Mouse (Mus musculus): Measurements from ENCODE around the gene Rsf1. TPM values are rescaled to one million over a fixed set of nuclear protein-coding genes. Genes with fewer than 3 reads are reported as not detected.
A peak's percentile ranks its signal among the peaks of the same experiment; 100 is the strongest.

The Rsf1 gene
- 86.8 and 100 TPM in 2 replicates for total RNA-seq (2017)

- ATAC-seq (ENCODE audit: extremely low read depth, insufficient number of reproducible peaks, low FRiP score, poor library complexity, severe bottlenecking) = peak; percentile 79
Measured at GRCm38 (mm10) chr7:97579067-97579975, at the start of gene Rsf1, which contains the start of gene Aamdc. Rsf1 (plus strand) TSS chr7:97579889. Aamdc (minus strand) TSS chr7:97579497.

DNA sequence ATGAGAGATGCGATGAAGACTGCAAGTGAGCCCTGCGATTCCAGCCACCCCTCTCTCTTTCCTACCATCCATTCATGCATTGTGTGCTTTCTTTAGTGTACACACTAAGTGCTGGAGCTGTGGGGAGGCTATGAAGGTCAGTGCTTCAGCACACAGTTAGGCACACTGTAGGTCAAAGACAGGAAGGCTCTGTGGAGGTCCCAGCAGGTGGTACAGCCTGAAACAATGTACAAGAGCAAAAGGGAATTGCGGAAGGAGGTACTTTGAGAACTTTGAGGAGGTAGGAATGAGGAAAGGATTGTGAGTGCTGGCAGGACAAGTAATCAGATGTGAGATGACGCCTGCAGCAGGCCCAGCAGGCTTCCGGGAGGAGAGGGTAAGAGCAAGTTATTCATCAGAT, 44.2 kb upstream of the Rsf1 start:
- ATAC-seq (ENCODE audit: extremely low read depth, insufficient number of reproducible peaks, low FRiP score, poor library complexity, severe bottlenecking) = no peak

- ATAC-seq (ENCODE audit: extremely low read depth, insufficient number of reproducible peaks, low FRiP score, poor library complexity, severe bottlenecking) = no peak
Measured at GRCm38 (mm10) chr7:97536571-97536970, 43.1 kb upstream of the Rsf1 start.

DNA sequence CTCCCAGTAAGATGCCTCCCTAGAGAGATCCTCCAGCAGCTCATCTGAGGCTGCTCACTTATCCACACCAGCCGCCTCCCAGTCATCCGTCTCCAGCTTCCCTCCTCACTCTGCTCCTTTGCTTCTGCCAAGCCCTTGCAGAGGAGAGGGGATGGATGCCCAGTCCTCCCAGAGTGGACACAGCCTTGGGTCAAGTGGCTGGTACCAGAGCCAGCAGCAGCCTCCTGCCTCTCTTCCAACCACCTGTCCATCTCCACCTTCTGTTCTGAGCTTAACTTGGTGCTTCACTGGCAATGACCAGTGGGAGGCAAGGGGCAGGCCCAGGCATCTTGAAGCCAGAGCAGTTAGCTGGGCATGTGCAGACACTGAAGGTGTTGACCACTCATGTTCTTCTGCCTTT, 33.2 kb upstream of the Rsf1 start:
- no peak for ATAC-seq (ENCODE audit: extremely low read depth, insufficient number of reproducible peaks, low FRiP score, poor library complexity, severe bottlenecking)

- ATAC-seq (ENCODE audit: extremely low read depth, insufficient number of reproducible peaks, low FRiP score, poor library complexity, severe bottlenecking) = no peak
Measured at GRCm38 (mm10) chr7:97549301-97549700, 30.4 kb upstream of the Rsf1 start.

DNA sequence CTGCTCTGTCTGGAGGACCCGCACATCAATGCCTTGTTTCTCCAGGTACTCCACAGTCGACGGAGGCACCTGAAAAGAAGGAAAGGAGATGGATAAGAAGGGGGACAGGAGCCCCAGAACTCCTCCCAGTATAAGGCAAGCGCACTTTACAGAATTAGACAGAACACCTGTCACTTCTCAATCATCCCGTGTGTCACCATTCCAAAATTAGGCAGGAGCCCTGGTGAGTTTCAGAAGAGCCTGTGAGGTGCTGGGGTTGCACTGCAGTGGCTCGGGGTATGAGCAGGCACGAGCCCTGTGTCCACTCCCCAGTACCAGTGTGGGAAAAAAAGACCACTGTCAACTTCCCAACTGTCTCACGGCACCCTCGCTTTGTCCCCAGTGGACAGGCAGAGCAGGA, 29.0 kb upstream of the Rsf1 start:
- no peak for ATAC-seq (ENCODE audit: extremely low read depth, insufficient number of reproducible peaks, low FRiP score, poor library complexity, severe bottlenecking)

GRCm38 (mm10) chr7:97563576-97563975, 16.1 kb upstream of the Rsf1 start:
- ATAC-seq (ENCODE audit: extremely low read depth, insufficient number of reproducible peaks, low FRiP score, poor library complexity, severe bottlenecking) = no peak

DNA sequence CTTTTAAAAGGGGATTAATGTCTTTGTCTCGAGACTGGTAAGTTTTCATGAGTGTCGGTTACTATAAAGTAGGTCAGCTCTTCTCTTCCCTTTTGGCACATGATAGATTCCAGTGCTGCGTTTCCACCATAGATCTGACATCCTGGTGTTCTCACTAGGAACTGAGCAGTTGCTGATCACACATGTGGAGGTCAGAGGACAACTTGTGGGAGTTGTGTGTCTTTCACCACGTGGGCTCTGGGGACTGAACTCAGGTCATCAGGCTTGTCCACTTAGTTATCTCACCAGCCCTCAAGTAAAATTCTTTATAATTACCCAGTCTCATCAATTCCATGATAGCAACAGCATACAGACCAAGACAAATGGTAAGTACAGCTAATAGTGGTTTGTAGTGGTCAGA, 10.3 kb upstream of the Rsf1 start:
- ATAC-seq (ENCODE audit: extremely low read depth, insufficient number of reproducible peaks, low FRiP score, poor library complexity, severe bottlenecking) = no peak

DNA sequence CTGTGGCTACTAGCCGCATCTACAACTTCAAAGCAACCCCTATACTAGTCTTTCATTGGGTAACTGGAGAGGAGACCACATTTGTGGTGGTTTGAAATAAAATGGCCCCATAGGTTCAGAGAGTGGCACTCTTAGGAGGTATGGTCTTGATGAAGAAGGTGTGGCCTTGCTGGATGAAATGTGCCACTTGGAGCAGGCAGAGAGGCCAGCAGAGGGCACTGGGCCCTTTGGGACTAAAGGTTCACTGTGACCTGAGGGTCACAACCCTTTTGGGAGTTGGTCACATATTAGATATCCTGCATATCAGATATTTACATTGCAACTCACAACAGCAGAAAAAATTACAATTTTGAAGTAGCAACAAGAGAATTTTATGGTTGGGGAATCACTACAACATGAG, 9.3 kb upstream of the Rsf1 start:
- ATAC-seq (ENCODE audit: extremely low read depth, insufficient number of reproducible peaks, low FRiP score, poor library complexity, severe bottlenecking) = 0 out of 2 replicates have a peak, but pooled peaks have one; percentile 23

DNA sequence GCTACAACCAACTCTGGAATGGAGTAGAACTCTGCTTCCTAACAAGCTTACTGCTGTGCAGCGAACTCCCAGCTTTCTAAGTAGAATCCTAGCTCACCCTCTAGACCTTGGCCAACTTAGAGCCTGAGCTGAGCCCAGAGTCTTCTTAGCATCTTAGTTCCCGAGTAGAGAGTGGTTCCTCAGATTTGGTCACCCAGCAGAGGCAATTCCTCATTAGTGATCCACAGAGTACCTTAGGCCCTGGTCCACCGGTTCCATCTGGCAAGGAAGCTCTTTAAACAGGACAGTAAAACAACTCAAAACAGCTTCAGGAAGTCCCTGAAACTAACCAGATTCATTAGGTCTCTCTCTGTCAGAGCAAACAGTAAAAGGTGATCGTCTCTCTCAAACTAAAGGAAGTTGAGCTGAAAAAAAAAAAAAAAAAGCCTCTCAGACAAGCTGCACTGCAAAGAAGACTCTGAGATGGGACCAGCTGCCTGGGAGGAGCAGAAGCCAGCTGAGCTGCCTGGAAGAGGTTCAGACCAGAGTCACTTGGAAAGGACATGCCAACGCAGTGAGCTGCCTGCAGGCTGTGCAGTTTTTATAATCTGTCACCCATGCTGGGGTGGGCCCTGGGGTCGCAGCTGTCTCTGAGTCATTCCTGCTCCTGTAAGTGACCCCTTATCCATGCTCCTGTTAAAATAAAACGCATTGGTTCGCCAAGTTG, 1.2 kb upstream of the Rsf1 start:
- no peak for ATAC-seq (ENCODE audit: extremely low read depth, insufficient number of reproducible peaks, low FRiP score, poor library complexity, severe bottlenecking)

DNA sequence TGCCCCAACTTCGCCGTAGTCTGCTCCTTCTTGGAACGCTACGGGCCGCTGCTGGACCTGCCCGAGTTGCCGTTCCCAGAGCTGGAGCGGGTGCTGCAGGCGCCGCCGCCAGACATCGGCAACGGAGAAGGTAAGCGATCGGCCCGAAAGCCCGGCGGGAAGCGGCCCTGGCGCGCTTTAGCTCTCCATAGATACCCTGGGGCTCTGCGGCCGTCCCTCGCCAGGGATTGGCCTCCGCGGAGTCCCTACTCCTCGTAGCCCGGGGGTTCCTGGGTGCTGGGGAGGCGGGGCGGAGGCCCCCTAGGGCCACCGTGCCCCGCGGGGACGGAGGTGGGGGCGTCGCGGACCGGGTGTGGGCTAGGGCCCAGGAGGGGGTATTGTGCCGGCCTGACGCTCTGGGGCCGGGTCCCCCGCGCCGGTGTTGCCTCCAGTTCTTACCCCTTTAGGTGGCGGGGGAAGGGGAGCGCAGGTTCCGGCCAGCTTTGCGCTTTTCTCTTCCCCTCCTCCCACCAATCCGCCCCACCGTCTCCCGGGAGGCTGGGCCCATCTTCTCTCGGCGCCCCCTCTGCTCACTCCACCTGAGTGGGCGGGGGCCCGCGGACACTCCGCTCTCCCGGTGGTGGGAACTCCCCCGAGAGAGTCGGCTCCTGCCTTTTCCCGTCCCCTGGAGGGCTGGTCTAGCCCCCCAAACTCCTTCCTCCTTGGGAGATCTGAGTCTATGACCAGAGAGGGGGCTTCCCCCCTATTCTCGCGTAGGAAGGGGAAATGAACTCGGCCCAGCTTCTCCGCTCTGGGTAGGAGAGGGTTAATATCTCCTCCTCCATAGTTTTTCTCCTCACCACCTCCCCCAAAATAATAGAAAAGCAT, 520 bp downstream of the Rsf1 start:
- ATAC-seq (ENCODE audit: extremely low read depth, insufficient number of reproducible peaks, low FRiP score, poor library complexity, severe bottlenecking) = no peak

DNA sequence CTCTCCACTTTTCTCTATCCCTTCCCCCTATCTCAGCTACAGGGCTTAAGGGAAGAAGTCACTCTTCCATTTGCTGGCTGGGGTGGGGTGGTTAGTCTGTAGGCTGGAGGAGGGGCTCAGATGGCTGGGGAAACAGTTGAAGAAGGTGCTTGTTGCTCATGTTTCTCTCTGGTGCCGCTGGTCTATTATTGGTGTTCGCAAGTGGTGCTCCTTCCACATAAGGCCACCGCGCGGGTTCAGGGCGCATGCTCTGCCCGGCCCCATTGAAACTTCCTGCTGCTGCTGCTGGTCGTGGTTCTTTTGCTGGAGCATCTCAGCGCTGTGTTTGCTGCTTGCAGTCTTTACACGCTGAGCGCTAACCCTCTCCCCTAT, 1.1 kb downstream of the Rsf1 start:
- peak; percentile 81 for ATAC-seq (ENCODE audit: extremely low read depth, insufficient number of reproducible peaks, low FRiP score, poor library complexity, severe bottlenecking)

- no peak for ATAC-seq (ENCODE audit: extremely low read depth, insufficient number of reproducible peaks, low FRiP score, poor library complexity, severe bottlenecking)
Measured at GRCm38 (mm10) chr7:97588506-97588905, 8.8 kb downstream of the Rsf1 start.

DNA sequence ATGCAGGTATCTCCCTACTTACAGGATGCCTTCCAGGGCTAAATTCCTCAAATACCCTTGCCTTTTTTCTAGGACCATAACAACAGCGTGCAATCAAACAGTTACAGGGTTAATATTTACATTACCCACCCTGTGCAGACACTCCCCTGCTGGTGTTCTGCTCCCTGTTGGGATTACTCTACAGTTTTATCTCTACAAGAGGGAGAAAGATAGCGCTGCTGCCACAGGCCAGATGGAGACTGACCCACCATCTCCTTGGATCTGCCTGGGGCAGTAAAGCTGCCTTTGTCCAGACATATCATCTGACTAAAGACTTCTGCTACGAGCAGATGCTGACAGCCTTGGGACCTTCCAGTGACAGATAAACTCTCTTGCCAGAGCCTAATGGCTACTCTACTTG, 10.8 kb downstream of the Rsf1 start:
- ATAC-seq (ENCODE audit: extremely low read depth, insufficient number of reproducible peaks, low FRiP score, poor library complexity, severe bottlenecking) = no peak

DNA sequence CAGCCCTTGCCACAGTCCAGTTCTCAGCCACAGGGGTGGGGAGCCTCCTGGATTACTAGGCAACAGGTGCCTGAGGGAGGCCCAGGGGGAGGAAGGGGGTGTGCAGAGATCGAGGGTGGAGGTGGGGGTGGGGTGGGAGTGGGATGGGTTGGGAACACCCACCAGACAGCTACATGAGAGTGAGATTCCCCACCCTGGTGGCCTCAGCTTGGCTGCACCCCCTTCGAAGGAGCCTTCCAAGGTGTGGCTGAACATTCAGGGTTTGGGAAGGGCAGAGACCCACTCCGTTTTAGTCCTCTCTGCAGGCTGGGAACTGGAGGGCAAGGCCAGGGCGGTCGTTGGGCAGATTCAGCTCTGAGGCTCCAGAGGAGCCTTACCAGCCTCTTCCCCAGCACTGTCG, 11.6 kb downstream of the Rsf1 start:
- ATAC-seq (ENCODE audit: extremely low read depth, insufficient number of reproducible peaks, low FRiP score, poor library complexity, severe bottlenecking) = no peak

DNA sequence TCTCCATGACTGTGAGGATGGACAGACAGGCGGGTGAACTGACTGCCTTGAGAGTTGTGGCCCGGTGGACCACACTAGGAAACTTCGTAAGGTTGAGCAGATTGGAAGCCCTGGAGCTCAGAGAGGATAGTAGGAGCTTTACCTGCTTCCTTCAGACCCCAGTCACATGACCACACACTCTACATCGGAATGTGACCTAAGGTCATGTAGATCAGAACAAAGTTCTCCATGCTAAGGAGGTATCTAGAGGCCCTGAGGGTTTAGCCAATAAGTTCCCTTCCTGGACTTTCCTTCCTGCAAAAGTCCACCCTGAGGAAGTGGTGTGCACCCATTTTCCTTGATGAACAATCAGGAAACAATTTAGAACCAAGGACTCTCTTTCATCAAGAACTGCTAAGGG, 12.7 kb downstream of the Rsf1 start:
- no peak for ATAC-seq (ENCODE audit: extremely low read depth, insufficient number of reproducible peaks, low FRiP score, poor library complexity, severe bottlenecking)

- no peak for ATAC-seq (ENCODE audit: extremely low read depth, insufficient number of reproducible peaks, low FRiP score, poor library complexity, severe bottlenecking)
Measured at GRCm38 (mm10) chr7:97593535-97593934, 13.8 kb downstream of the Rsf1 start.

DNA sequence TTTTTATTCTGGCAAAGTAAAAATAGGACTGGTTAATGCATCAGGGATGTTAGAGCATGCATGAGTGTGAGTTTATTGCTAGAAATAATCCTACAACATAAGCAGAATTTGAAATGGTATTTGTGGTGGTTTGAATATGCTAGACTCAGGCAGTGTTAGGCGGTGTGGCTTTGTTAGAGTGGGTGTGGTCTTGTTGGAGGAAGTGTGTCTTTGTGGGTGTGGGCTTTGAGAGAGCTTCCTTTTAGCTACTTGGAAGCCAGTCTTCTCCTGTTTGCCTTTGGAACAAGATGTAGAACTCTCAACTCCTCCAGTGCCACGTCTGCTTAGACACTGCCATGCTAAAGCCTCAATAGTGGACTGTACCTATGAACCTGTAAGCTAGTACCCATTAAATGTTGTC, 18.9 kb downstream of the Rsf1 start:
- ATAC-seq (ENCODE audit: extremely low read depth, insufficient number of reproducible peaks, low FRiP score, poor library complexity, severe bottlenecking) = peak; percentile 61; the same call in 1 of the 2 replicates

GRCm38 (mm10) chr7:97621346-97621745, 41.7 kb downstream of the Rsf1 start:
- ATAC-seq (ENCODE audit: extremely low read depth, insufficient number of reproducible peaks, low FRiP score, poor library complexity, severe bottlenecking) = no peak

All from neutrophil, adult 5-6 weeks (primary cell).